Mouse (Mus musculus): ENCODE measurements around the gene Nhlrc3. TPM values are rescaled to one million over a fixed set of nuclear protein-coding genes. Genes with fewer than 3 reads are reported as not detected.

The Nhlrc3 gene
- polyA plus RNA-seq, 1 experiment from 2014 or later: 10.0 TPM

DNA sequence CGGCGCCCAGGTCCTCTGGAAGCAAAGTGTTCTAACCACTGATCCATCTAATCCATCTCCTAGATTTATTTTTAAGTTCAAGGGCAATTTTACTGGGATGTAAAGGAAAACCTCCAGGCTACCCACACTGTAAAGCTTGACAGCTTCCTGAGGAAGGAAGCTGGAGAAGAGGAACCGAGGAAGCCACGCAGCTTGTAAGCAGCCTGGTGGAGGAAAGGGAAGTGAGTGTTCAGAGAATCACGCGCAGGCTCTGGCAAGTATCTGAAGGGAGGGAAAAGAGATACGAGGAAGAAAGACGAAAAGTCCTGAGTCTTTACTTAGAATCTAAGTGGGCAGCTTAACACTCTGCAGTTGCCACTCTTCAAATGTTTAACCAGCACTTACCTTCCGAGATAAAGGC is 3.0 kb downstream of the Nhlrc3 start:
- no peak for ATAC-seq (ENCODE audit: low FRiP score)

GRCm38 (mm10) chr3:53457750-53458149 is 5.4 kb downstream of the Nhlrc3 start:
- Histone ChIP-seq H3K4me1 (replicated peaks; ENCODE audit: control insufficient read depth, insufficient read depth, low read length) (peaks cover 8% of the 10 kb centered on the region; the same call in 1 of the 2 replicates), H3K36me3 (replicated peaks; ENCODE audit: control insufficient read depth, insufficient read depth) (peaks cover 78% of the 10 kb centered on the region), H3K4me3 (replicated peaks; ENCODE audit: low read length) (no peak overlapping the region), H3K9me3 (ENCODE audit: control insufficient read depth, low read length) (no peaks in the 10 kb centered on the region), H3K27me3 (ENCODE audit: control insufficient read depth, insufficient read depth, low read length) (no peaks in the 10 kb centered on the region), H3K4me2 (replicated peaks) (no peak overlapping the region), H3K9ac (no peak overlapping the region), H3K27ac (no peak overlapping the region)
- no peak for ATAC-seq (ENCODE audit: low FRiP score)
- no peak for DNase-seq (ENCODE audit: low spot score)
- 78% methylated on average over 5 of the region's 5 CpGs for WGBS

More for the DNA sequence above, 3.0 kb downstream of the Nhlrc3 start:
- Histone ChIP-seq H3K27me3 (ENCODE audit: control insufficient read depth, insufficient read depth, low read length) (no peaks in the 10 kb centered on the region), H3K4me1 (replicated peaks; ENCODE audit: control insufficient read depth, insufficient read depth, low read length) (peaks cover 15% of the 10 kb centered on the region), H3K27ac (no peak overlapping the region), H3K4me3 (replicated peaks; ENCODE audit: low read length) (no peak overlapping the region), H3K4me2 (replicated peaks) (no peak overlapping the region), H3K36me3 (replicated peaks; ENCODE audit: control insufficient read depth, insufficient read depth) (peaks cover 54% of the 10 kb centered on the region), H3K9me3 (ENCODE audit: control insufficient read depth, low read length) (no peaks in the 10 kb centered on the region), H3K9ac (no peak overlapping the region)
- 87% methylated on average over 9 of the region's 9 CpGs for WGBS
- DNase-seq (ENCODE audit: low spot score): no peak

DNA sequence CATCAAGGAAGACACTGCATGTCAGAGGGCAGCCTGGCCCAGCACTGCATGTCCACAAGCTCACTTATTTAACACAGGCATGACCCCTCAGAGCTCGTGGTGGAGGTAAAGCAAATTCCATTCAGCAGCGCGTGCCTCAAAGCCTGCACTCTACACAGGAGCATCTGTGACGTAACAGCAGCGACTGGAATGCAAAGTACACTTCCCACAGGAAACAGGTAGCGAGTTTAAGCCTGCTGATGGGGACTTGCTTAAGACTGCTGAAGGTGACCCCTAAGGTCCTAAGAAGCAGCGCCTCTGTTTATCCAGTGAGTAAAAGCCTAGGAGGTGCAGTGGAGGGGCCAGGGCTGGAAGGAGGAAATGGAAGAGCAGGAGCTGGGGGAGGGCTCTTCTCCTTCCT is 8.1 kb downstream of the Nhlrc3 start:
- 85% methylated on average over 7 of the region's 7 CpGs for WGBS
- no peak overlapping the region for H3K27ac ChIP-seq

GRCm38 (mm10) chr3:53454561-53454960 is 8.6 kb downstream of the Nhlrc3 start:
- H3K27me3 ChIP-seq (ENCODE audit: control insufficient read depth, insufficient read depth, low read length): no peaks in the 10 kb centered on the region
- H3K4me3 ChIP-seq (replicated peaks; ENCODE audit: low read length): no peak overlapping the region
- peaks cover 95% of the 10 kb centered on the region for H3K36me3 ChIP-seq (replicated peaks; ENCODE audit: control insufficient read depth, insufficient read depth)

More for the DNA sequence above, 8.1 kb downstream of the Nhlrc3 start:
- no peaks in the 10 kb centered on the region for H3K27me3 ChIP-seq (ENCODE audit: control insufficient read depth, insufficient read depth, low read length)
- no peak overlapping the region for H3K9ac ChIP-seq
- peaks cover 96% of the 10 kb centered on the region for H3K36me3 ChIP-seq (replicated peaks; ENCODE audit: control insufficient read depth, insufficient read depth)
- ATAC-seq (ENCODE audit: low FRiP score) (no peak), DNase-seq (ENCODE audit: low spot score) (no peak)
- no peaks in the 10 kb centered on the region for H3K9me3 ChIP-seq (ENCODE audit: control insufficient read depth, low read length)
- H3K4me3 ChIP-seq (replicated peaks; ENCODE audit: low read length): no peak overlapping the region
- no peaks in the 10 kb centered on the region for H3K4me1 ChIP-seq (replicated peaks; ENCODE audit: control insufficient read depth, insufficient read depth, low read length)
- H3K4me2 ChIP-seq (replicated peaks): no peak overlapping the region

GRCm38 (mm10) chr3:53454005-53454404 is 9.1 kb downstream of the Nhlrc3 start:
- 97% methylated on average over 6 of the region's 6 CpGs for WGBS
- Histone ChIP-seq H3K9me3 (ENCODE audit: control insufficient read depth, low read length) (no peaks in the 10 kb centered on the region), H3K36me3 (replicated peaks; ENCODE audit: control insufficient read depth, insufficient read depth) (peaks cover 91% of the 10 kb centered on the region), H3K4me3 (replicated peaks; ENCODE audit: low read length) (no peak overlapping the region), H3K9ac (no peak overlapping the region), H3K4me1 (replicated peaks; ENCODE audit: control insufficient read depth, insufficient read depth, low read length) (no peaks in the 10 kb centered on the region), H3K4me2 (replicated peaks) (no peak overlapping the region), H3K27me3 (ENCODE audit: control insufficient read depth, insufficient read depth, low read length) (no peaks in the 10 kb centered on the region), H3K27ac (no peak overlapping the region)
- DNase-seq (ENCODE audit: low spot score) (no peak), ATAC-seq (ENCODE audit: low FRiP score) (no peak)

More at GRCm38 (mm10) chr3:53454561-53454960, 8.6 kb downstream of the Nhlrc3 start:
- 95% methylated on average over 6 of the region's 6 CpGs for WGBS
- H3K4me1 ChIP-seq (replicated peaks; ENCODE audit: control insufficient read depth, insufficient read depth, low read length): no peaks in the 10 kb centered on the region
- no peaks in the 10 kb centered on the region for H3K9me3 ChIP-seq (ENCODE audit: control insufficient read depth, low read length)
- no peak overlapping the region for H3K4me2 ChIP-seq (replicated peaks)
- ATAC-seq (ENCODE audit: low FRiP score): no peak
- no peak for DNase-seq (ENCODE audit: low spot score)
- H3K9ac ChIP-seq: no peak overlapping the region
- no peak overlapping the region for H3K27ac ChIP-seq

GRCm38 (mm10) chr3:53453346-53453745 is 9.8 kb downstream of the Nhlrc3 start:
- WGBS: 96% methylated on average over 7 of the region's 7 CpGs
- no peak for DNase-seq (ENCODE audit: low spot score)
- Histone ChIP-seq H3K9me3 (ENCODE audit: control insufficient read depth, low read length) (no peaks in the 10 kb centered on the region), H3K36me3 (replicated peaks; ENCODE audit: control insufficient read depth, insufficient read depth) (peaks cover 86% of the 10 kb centered on the region), H3K4me3 (replicated peaks; ENCODE audit: low read length) (no peak overlapping the region), H3K27ac (no peak overlapping the region), H3K27me3 (ENCODE audit: control insufficient read depth, insufficient read depth, low read length) (no peaks in the 10 kb centered on the region), H3K9ac (no peak overlapping the region), H3K4me1 (replicated peaks; ENCODE audit: control insufficient read depth, insufficient read depth, low read length) (no peaks in the 10 kb centered on the region), H3K4me2 (replicated peaks) (no peak overlapping the region)
- ATAC-seq (ENCODE audit: low FRiP score): no peak

- no peak overlapping the region for H3K27ac ChIP-seq
- ATAC-seq (ENCODE audit: low FRiP score) (no peak), DNase-seq (ENCODE audit: low spot score) (no peak)
- H3K9ac ChIP-seq: no peak overlapping the region
- H3K9me3 ChIP-seq (ENCODE audit: control insufficient read depth, low read length): no peaks in the 10 kb centered on the region
- no peaks in the 10 kb centered on the region for H3K4me1 ChIP-seq (replicated peaks; ENCODE audit: control insufficient read depth, insufficient read depth, low read length)
- H3K4me2 ChIP-seq (replicated peaks): no peak overlapping the region
- H3K36me3 ChIP-seq (replicated peaks; ENCODE audit: control insufficient read depth, insufficient read depth): peaks cover 76% of the 10 kb centered on the region
- WGBS: 95% methylated on average over 10 of the region's 10 CpGs
- no peaks in the 10 kb centered on the region for H3K27me3 ChIP-seq (ENCODE audit: control insufficient read depth, insufficient read depth, low read length)
- no peak overlapping the region for H3K4me3 ChIP-seq (replicated peaks; ENCODE audit: low read length)
Measured at GRCm38 (mm10) chr3:53452351-53452750, 10.8 kb downstream of the Nhlrc3 start.

GRCm38 (mm10) chr3:53450666-53451065 is 12.5 kb downstream of the Nhlrc3 start:
- Histone ChIP-seq H3K27ac (no peak overlapping the region), H3K9ac (no peak overlapping the region), H3K4me1 (replicated peaks; ENCODE audit: control insufficient read depth, insufficient read depth, low read length) (no peaks in the 10 kb centered on the region), H3K9me3 (ENCODE audit: control insufficient read depth, low read length) (no peaks in the 10 kb centered on the region), H3K27me3 (ENCODE audit: control insufficient read depth, insufficient read depth, low read length) (no peaks in the 10 kb centered on the region), H3K4me2 (replicated peaks) (no peak overlapping the region), H3K36me3 (replicated peaks; ENCODE audit: control insufficient read depth, insufficient read depth) (peaks cover 60% of the 10 kb centered on the region), H3K4me3 (replicated peaks; ENCODE audit: low read length) (no peak overlapping the region)
- 93% methylated on average over 11 of the region's 11 CpGs for WGBS
- DNase-seq (ENCODE audit: low spot score) (no peak), ATAC-seq (ENCODE audit: low FRiP score) (no peak)

- no peak overlapping the region for H3K4me2 ChIP-seq (replicated peaks)
- peaks cover 35% of the 10 kb centered on the region for H3K36me3 ChIP-seq (replicated peaks; ENCODE audit: control insufficient read depth, insufficient read depth)
- no peaks in the 10 kb centered on the region for H3K27me3 ChIP-seq (ENCODE audit: control insufficient read depth, insufficient read depth, low read length)
- ATAC-seq (ENCODE audit: low FRiP score) (peak; percentile 70), DNase-seq (ENCODE audit: low spot score) (peak; percentile 97)
- no peak overlapping the region for H3K27ac ChIP-seq
- H3K4me1 ChIP-seq (replicated peaks; ENCODE audit: control insufficient read depth, insufficient read depth, low read length): no peaks in the 10 kb centered on the region
- no peaks in the 10 kb centered on the region for H3K9me3 ChIP-seq (ENCODE audit: control insufficient read depth, low read length)
- no peak overlapping the region for H3K9ac ChIP-seq
- WGBS: 26% methylated on average over 2 of the region's 2 CpGs
- no peak overlapping the region for H3K4me3 ChIP-seq (replicated peaks; ENCODE audit: low read length)
Measured at GRCm38 (mm10) chr3:53448208-53448607, 14.9 kb downstream of the Nhlrc3 start.

DNA sequence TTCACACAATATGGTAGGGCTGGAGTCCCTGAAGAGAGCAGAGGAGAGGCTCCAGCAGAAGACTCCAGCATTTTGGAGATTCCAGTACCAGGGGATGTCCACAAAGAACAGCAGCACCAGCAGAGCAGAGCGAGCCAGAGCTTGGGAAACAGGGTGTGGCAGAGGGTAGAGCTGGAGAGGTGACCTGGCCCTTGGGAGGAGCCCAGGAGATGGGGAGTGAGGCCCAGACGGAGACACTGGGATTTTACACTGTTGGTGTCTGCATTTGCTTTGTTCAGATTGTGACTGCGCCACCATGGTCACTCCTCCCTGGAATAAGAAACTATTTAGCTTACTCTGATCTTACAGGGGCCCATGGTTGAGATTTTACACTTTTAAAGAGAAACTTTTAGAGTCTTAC is 16.3 kb downstream of the Nhlrc3 start:
- Histone ChIP-seq H3K9me3 (ENCODE audit: control insufficient read depth, low read length) (no peaks in the 10 kb centered on the region), H3K9ac (no peak overlapping the region), H3K27ac (no peak overlapping the region), H3K36me3 (replicated peaks; ENCODE audit: control insufficient read depth, insufficient read depth) (peaks cover 21% of the 10 kb centered on the region), H3K4me3 (replicated peaks; ENCODE audit: low read length) (no peak overlapping the region), H3K4me1 (replicated peaks; ENCODE audit: control insufficient read depth, insufficient read depth, low read length) (no peaks in the 10 kb centered on the region), H3K4me2 (replicated peaks) (no peak overlapping the region), H3K27me3 (ENCODE audit: control insufficient read depth, insufficient read depth, low read length) (no peaks in the 10 kb centered on the region)
- 88% methylated on average over 3 of the region's 3 CpGs for WGBS
- DNase-seq (ENCODE audit: low spot score) (no peak), ATAC-seq (ENCODE audit: low FRiP score) (no peak)
